Mouse (Mus musculus): ENCODE measurements around the gene Tubb3. TPM values are rescaled to one million over a fixed set of nuclear protein-coding genes. Genes with fewer than 3 reads are reported as not detected.
"Not testable (repeated sequence)": the region's sequence is repeated elsewhere in the genome, so short reads cannot be mapped to it uniquely, and the experiment has no call there.

Tubb3 gene
- total RNA-seq, 2 experiments from 2014 or later, result 0.61 to 0.67 TPM

GRCm38 (mm10) chr8:123429722-123430013 is 18.4 kb downstream of the Tubb3 start:
- DNase-seq; intact Hi-C loops (cut with DNase I): not testable (repeated sequence)

- DNase-seq; intact Hi-C loops (cut with DNase I): not testable (repeated sequence)
Measured at GRCm38 (mm10) chr8:123430936-123431335, 19.7 kb downstream of the Tubb3 start.

DNA sequence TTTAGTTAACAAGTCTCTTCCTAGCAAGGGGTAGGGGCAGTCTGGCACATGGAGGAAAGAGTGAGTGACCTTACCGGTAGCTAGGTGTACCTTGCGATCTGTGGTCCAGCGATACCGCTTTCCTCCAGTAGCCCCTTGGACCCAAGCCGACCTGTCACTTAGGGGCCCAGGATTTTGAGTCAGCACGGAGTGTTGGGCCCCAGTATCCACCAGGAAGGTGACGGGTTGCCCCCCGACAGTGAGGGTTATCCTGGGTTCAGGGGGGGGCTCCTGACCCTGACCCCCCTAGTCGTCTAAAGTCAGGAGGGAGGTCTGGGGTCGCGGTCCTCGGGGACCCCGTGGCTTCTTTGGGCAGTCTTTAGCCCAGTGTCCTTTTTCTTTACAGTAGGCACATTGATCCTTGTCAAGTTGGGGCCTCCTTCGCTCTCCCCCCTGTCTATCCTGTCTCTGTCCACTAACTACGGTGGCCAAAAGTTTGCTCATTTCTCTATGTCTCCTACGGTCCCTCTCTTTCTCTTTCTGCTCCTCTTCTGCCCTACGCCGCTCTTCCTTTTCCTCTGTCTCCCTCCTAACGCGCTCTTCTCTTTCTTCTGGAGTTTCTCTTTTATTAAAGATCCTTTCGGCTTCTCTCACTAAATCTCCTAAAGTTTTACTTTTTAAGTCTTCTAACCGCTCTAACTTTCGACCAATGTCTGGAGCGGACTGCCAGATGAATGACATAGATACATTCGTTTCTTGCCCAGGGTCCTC is 20.6 kb downstream of the Tubb3 start:
- no peak for DNase-seq
- intact Hi-C loops (cut with DNase I), result no loop called here

DNA sequence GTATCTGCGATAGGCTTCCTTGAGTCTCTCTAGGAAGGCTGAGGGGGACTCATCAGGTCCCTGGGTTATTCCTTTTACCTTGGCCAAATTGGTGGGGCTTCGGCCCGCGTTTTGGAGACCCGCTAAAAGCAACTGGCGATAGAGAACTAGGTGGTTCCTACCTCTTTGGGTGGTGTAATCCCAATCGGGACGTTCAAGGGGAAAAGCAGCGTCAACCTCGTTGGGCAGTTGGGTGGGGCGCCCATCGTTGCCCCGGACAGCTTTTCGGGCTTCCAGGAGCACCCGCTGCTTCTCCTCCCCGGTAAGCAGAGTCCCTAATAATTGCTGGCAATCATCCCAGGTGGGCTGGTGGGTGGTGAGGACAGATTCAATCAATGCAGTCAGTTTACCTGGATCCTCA is 21.2 kb downstream of the Tubb3 start:
- DNase-seq, result no peak
- intact Hi-C loops (cut with DNase I), result no loop called here

- DNase-seq; intact Hi-C loops (cut with DNase I): not testable (repeated sequence)
Measured at GRCm38 (mm10) chr8:123433241-123433974, 22.2 kb downstream of the Tubb3 start.

GRCm38 (mm10) chr8:123441788-123442187 is 30.6 kb downstream of the Tubb3 start:
- intact Hi-C loops (cut with DNase I), result no loop called here
- DNase-seq, result no peak

DNA sequence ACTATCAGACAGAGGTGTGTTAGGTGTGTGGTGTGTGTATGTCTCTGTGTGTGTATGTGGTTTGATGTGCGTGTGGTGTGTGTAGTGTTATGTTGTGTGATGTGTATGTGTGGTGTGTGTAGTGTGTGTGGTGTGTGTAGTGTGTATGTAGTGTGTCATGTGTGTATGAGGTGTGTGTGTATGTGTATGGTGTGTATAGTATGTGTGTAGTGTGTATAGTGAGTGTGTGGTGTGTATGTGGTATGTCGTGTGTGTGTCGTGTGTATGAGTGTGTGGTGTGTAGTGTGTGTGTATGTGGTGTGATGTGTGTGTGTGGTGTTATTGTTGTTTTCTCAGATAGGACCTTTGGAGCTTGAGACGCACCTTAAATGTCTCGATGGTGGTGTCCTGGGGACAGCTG is 31.1 kb downstream of the Tubb3 start:
- no peak for DNase-seq
- intact Hi-C loops (cut with DNase I), result no loop called here

- intact Hi-C loops (cut with DNase I), result no loop called here
- peak; percentile 95 to 98 for DNase-seq
Measured at GRCm38 (mm10) chr8:123442871-123443575, 31.8 kb downstream of the Tubb3 start.

- DNase-seq, result no peak
- intact Hi-C loops (cut with DNase I), result no loop called here
Measured at GRCm38 (mm10) chr8:123443576-123443921, 32.3 kb downstream of the Tubb3 start.

- intact Hi-C loops (cut with DNase I), result no loop called here
- DNase-seq, result no peak
Measured at GRCm38 (mm10) chr8:123444131-123444530, 32.9 kb downstream of the Tubb3 start.

GRCm38 (mm10) chr8:123445981-123446380 is 34.8 kb downstream of the Tubb3 start:
- intact Hi-C loops (cut with DNase I), result no loop called here
- no peak for DNase-seq

GRCm38 (mm10) chr8:123446799-123447198 is 35.6 kb downstream of the Tubb3 start:
- peak in 1 of 2 experiments; percentile 14 for DNase-seq
- intact Hi-C loops (cut with DNase I), result no loop called here

DNA sequence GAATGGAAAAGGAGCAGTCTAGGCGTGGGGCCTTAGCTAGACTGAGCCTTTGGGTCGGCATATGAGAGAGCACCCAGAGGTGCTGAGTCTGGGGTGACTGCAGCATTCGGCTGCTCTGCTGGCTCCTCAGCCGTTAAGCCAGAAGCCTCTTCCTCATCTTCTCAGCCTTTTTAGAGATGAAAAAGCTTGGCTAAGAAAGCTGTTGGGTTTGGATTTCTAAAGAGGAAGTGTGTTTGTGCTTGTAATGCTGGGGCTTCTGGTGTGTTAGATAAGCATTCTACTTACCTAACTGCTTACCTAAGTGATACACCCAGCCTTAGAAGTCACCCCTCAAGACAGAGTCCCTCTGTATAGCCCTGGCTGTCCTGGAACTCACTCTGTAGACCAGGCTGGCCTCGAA is 39.6 kb downstream of the Tubb3 start:
- DNase-seq, result no peak
- intact Hi-C loops (cut with DNase I), result no loop called here

DNA sequence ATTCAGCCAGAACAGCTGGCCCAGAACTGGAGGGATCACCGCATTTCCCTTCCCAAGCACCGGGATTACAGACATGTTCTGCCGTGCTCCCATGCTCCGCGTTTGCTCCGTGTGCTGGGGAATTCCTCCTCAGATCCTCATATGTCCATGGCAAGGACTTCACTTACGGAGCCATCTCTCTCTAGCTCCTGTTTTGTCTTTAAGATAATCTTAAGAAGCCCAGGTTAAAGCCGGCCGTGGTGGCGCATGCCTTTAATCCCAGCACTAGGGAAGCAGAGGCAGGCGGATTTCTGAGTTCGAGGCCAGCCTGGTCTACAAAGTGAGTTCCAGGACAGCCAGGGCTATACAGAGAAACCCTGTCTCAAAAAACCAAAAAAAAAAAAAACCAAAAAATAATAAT is 40.5 kb downstream of the Tubb3 start:
- DNase-seq; intact Hi-C loops (cut with DNase I): not testable (repeated sequence)

DNA sequence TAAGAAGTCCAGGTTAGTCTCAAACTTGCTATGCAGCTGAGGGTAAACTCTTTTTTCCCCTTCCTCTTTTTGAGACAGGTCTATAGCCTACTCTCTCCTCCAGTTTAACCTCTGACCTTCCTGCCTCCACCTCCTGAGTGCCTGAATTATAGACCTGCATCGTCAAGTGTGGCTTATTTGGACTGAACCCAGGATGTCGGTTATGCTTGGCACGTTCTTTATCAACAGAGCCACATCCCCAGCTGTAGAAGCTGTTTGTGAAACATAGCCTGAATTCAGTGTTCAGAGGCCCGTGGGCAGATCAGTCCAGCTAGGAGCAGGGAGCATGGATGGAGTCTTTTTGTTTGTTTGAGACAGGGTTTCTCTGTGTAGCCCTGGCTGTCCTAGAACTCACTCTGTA is 40.9 kb downstream of the Tubb3 start:
- DNase-seq, result no peak
- intact Hi-C loops (cut with DNase I), result no loop called here

GRCm38 (mm10) chr8:123453291-123453690 is 42.1 kb downstream of the Tubb3 start:
- DNase-seq, result no peak
- intact Hi-C loops (cut with DNase I), result no loop called here

DNA sequence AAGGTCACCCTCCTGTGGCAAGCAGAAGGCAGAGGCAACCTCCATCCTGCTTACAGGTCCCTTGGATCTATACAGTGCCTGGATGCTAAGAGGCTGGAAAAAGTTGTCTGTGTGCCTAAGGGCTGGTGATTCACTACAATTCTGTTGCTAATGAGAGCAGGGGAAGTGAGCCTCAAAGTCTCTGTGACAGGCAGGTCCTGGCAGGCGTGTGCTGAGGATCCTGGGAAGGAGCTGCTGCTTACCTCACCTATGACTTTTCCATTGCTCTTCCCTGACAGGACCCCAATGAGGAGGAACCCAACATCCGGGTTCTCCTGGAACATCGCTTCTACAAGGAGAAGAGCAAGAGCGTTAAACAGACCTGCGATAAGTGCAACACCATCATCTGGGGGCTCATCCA is 42.7 kb downstream of the Tubb3 start:
- intact Hi-C loops (cut with DNase I), result no loop called here
- DNase-seq, result no peak

DNA sequence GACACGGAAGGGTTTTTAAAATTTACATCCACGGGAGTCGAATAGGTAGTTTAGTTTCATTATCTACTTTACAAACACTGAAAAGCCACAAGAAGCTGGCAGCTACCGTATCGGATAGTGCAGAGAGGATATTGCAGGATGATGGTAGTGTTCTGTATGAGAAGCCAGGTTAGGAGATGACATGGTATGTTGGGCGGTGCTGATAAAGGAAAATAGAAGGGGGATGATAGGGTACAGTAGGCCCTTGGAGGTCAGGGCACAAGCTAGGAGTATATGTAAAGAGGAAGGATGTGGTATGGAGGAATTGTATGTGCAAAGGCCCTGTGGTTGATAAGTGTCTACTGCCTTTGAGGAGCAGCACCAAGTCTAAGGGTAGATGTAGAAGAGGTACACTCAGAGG is 43.3 kb downstream of the Tubb3 start:
- no peak for DNase-seq
- intact Hi-C loops (cut with DNase I), result no loop called here

DNA sequence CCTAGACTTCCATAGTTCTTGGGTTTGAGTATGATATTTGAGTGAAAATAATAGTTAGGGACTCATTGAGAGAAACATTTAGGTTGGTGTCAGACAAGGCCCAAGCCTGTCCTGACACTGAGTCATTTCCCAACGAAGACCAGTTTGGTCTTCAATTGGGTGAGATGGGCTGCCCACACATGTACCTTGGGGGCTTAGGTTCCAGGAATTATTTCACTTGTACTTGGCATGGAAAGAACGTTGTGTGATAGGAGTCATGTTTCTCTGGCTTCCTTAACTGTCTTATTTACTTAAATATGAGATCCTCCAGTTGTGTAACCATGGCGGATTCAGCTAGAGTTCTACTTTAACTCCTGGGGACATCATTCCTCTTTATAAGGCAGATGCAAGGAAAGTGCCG is 52.4 kb downstream of the Tubb3 start:
- no peak for DNase-seq
- intact Hi-C loops (cut with DNase I), result no loop called here

DNA sequence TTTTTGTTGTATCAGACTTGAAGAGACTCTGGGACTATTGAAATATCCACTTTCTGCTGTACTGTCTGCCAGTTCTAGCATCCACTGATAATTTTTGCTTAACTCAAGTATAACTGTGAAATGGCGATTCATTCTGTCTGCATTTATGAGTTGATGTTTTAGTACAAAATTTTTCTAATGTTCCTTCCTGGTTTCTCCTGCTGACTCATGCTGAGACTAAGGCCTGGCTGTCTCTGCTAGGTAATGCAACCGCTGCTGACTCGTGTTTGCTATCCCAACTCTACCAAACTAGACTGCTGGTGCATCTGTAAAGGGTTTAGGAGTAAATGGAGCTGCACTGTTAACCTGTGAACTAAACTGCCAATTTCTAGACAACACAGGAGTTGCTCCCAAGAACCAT is 56.3 kb downstream of the Tubb3 start:
- no peak for DNase-seq
- intact Hi-C loops (cut with DNase I), result no loop called here

All from heart, postnatal 14 days (tissue).